Mouse (Mus musculus) frontal cortex, postnatal 25 days (tissue): ENCODE measurements around the gene Pik3c2a.
A peak's percentile ranks its signal among the peaks of the same experiment; 100 is the strongest.
"Not testable (repeated sequence)": the region's sequence is repeated elsewhere in the genome, so short reads cannot be mapped to it uniquely, and the experiment has no call there.

Experiments used
- DNase-seq, 2 experiments: peaks; one replicate each; pipeline ENCODE4 v3.0.0; 2022; ENCODE audit warnings: low spot score in 2 of 2

Gene Pik3c2a

GRCm38 (mm10) chr7:116392329-116392728 is 50.9 kb downstream of the Pik3c2a start:
- DNase-seq: no peak

- DNase-seq: not testable (repeated sequence)
Measured at GRCm38 (mm10) chr7:116387389-116387788, 55.9 kb downstream of the Pik3c2a start.

GRCm38 (mm10) chr7:116379181-116379580 is 64.1 kb downstream of the Pik3c2a start:
- DNase-seq: not testable (repeated sequence)

- no peak for DNase-seq
Measured at GRCm38 (mm10) chr7:116374284-116374683, 69.0 kb downstream of the Pik3c2a start.

- DNase-seq: peak in 1 of 2 experiments; percentile 20
Measured at GRCm38 (mm10) chr7:116336226-116336625, 107.0 kb downstream of the Pik3c2a start.

GRCm38 (mm10) chr7:116335133-116335532 is 108.1 kb downstream of the Pik3c2a start:
- no peak for DNase-seq

GRCm38 (mm10) chr7:116334669-116335038 is 108.6 kb downstream of the Pik3c2a start:
- no peak for DNase-seq

GRCm38 (mm10) chr7:116333713-116334668 is 109.3 kb downstream of the Pik3c2a start, which contains the start of gene Rps13:
Gene Rps13, minus strand, starts transcription at chr7:116334195.
- peak; percentile 97 to 98 for DNase-seq

GRCm38 (mm10) chr7:116331246-116331645 is 112.0 kb downstream of the Pik3c2a start:
- DNase-seq: no peak

- DNase-seq: no peak
Measured at GRCm38 (mm10) chr7:116329858-116330257, 113.4 kb downstream of the Pik3c2a start.

- no peak for DNase-seq
Measured at GRCm38 (mm10) chr7:116328777-116329176, 114.5 kb downstream of the Pik3c2a start.

GRCm38 (mm10) chr7:116327901-116328300 is 115.3 kb downstream of the Pik3c2a start:
- no peak for DNase-seq

GRCm38 (mm10) chr7:116323331-116323964 is 119.8 kb downstream of the Pik3c2a start:
- peak; percentile 44 to 62 for DNase-seq

- DNase-seq: no peak
Measured at GRCm38 (mm10) chr7:116309456-116309855, 133.8 kb downstream of the Pik3c2a start.

- no peak for DNase-seq
Measured at GRCm38 (mm10) chr7:116308632-116308991, 134.6 kb downstream of the Pik3c2a start.

- DNase-seq: no peak
Measured at GRCm38 (mm10) chr7:116307871-116308631, 135.2 kb downstream of the Pik3c2a start, which contains the start of gene Plekha7. Gene Plekha7, minus strand, starts transcription at chr7:116308376.

GRCm38 (mm10) chr7:116307099-116307870 is 136.0 kb downstream of the Pik3c2a start:
- DNase-seq: peak in 1 of 2 experiments; percentile 12

- no peak for DNase-seq
Measured at GRCm38 (mm10) chr7:116306601-116307000, 136.6 kb downstream of the Pik3c2a start.

- no peak for DNase-seq
Measured at GRCm38 (mm10) chr7:116301661-116302311, 141.5 kb downstream of the Pik3c2a start.

- no peak for DNase-seq
Measured at GRCm38 (mm10) chr7:116301144-116301543, 142.1 kb downstream of the Pik3c2a start.

- no peak for DNase-seq
Measured at GRCm38 (mm10) chr7:116298851-116299250, 144.4 kb downstream of the Pik3c2a start.
